Mouse (Mus musculus) CH12F3 (cell line): ENCODE measurements around the gene Zfp566.
"Not testable (repeated sequence)": the region's sequence is repeated elsewhere in the genome, so short reads cannot be mapped to it uniquely, and the experiment has no call there.

Experiments used
- in situ Hi-C: fragments of 300-500 bp; cut with MboI; formaldehyde crosslinking; loops from 2 replicates; pipeline ENCODE4 v1.14.3; 2020; ENCODE audit warnings: low sequenced_read_pairs

Gene Zfp566

GRCm38 (mm10) chr7:30090092-30090969 is at the start of gene Zfp566, which contains the start of gene Gm26920:
TSS of gene Zfp566 (minus strand) at chr7:30090527.
TSS of gene Gm26920 (minus strand) at chr7:30090410.
- in situ Hi-C loops = no loop called here

DNA sequence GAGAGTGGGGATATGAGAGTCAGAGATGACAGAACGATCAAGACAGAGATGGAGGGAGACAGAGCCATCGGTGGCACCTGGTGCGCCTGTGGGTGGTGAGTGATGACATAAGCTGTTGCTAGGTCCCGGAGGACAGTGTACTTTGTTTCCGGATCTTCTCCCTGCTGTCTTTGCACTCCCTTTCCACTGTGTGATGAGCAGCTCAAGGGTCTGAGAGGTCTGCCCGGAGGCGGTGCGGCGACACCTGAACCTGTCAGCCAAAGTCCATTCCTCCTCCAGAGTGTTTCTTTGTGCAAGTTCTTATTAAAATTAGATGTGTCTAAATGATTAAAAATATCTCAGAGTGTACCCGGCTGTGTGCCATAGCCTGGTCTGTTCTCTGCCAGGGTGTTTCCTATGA is 46.5 kb upstream of the Zfp566 start:
- in situ Hi-C loops = no loop called here

DNA sequence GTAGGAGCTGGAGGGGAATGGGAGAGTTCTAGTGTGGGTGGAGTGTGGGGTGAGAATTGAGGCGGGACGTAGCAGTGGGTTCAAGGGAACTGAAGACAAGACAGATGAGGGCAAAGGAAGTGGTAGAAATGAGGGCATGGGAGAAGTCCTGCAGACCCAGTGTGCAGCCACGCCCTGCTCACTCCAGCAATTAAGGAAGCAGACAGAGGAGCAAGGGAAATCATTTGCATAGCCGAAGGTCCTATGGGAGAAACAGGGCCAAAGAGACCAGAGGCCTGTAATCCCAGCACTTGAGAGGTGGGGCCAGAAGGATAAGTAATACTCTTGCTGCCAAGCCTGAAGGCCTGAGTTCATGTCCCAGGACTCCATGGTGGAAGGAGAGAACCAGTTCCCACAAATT is 42.1 kb upstream of the Zfp566 start:
- in situ Hi-C loops = no loop called here

DNA sequence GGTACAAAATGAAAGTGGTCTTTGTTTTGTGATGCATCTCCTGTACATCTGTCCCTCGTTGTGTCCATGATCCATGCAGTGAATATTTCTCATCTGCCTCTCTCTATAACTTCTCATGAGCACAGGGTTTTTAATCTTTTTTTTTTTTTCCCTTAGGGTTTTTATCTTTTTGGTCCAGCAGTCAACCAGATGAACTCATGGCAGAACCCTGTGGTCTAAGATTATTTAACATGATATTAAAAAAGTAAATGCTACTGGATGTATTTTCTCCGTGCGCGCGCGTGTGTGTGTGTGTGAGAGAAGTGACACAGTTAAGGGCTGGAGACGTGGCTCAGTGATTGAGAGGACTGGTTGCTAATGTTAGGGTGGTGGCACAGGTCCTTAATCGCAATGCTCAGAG is 39.6 kb upstream of the Zfp566 start:
- in situ Hi-C loops = no loop called here

DNA sequence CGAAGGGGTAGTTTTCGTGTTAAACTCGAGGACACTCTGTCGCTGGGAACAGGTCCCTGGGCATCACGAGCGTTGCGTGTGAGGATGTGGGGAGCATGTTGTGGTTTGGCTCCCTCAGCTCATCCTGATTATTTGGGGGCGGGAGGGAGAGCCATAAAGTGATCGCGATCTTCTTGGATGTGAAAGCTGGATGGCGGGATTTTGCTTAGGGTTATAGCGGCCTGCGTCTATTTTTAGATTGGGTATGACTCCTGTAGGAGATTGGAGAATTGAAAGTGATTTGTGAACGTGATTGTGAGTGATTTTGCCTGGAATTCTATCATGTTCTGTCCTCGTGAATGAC is 31.8 kb upstream of the Zfp566 start:
- in situ Hi-C loops = no loop called here

GRCm38 (mm10) chr7:30121308-30122187 is 31.2 kb upstream of the Zfp566 start, which contains the start of gene Zfp382:
TSS of gene Zfp382 (plus strand) at chr7:30121942.
- in situ Hi-C loops = no loop called here

DNA sequence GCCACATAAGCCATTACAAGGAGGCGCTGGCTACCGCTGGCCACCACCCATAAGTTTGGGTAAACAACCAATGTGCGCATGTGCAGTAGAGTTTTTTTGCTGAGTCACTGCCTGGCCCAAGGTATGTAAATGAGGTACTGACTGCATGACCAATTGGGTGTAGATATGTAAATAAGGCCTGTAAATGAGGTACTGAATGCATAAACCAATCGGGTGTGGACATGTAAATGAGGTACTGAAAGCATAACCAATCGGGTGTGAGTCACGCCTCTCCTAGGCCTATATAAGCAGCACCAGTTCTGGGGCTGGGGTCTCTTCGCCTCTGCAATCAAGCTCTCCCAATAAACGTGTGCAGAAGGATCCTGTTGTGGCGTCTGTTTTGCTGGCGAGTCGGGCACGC is 27.6 kb upstream of the Zfp566 start:
- in situ Hi-C loops = not testable (repeated sequence)

GRCm38 (mm10) chr7:30116076-30116475 is 25.7 kb upstream of the Zfp566 start:
- in situ Hi-C loops = no loop called here

GRCm38 (mm10) chr7:30099297-30099696 is 9.0 kb upstream of the Zfp566 start:
- in situ Hi-C loops = no loop called here

GRCm38 (mm10) chr7:30095551-30096125 is 5.3 kb upstream of the Zfp566 start:
- in situ Hi-C loops = no loop called here

DNA sequence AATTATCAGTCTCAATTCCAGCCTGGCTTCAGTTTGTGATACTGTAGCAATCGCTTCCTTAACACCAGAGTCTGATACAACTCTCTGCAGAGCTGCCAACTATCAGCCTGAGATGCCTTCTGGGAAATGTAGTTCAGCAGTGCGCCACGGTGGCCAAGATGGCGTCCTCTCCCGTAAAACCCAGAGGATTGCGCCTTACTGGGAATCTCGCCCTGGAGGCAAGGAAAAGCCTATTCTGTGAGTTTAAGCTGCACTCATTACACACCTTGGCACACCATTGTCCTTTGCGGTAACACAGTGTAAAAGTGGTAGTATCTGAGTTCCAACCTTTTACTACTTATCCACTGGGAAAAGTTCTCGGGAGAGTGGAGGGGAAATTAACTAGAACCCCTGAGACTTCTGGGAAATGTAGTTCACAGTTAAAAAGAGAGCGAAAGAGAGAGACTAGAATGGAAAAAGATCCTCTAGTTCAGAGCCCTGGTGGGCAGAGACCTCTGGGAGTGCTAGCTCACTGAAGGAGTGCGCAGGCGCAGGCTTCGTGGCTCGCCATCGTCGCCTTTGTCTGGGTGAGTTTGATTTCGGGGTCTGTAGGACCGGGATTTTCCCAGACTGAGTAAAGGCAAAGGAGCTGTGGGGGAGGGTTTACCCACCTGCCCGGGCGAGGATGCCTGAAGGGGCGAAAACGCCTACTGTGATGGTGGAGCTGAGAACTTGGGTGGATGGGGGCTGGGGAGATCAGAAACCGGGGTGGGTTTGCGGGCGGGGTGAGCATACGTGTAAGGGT is 4.5 kb upstream of the Zfp566 start, which contains the start of gene Zfp260:
TSS of gene Zfp260 (plus strand) at position 132 of the 784 bp plus-strand sequence.
- in situ Hi-C loops = no loop called here

DNA sequence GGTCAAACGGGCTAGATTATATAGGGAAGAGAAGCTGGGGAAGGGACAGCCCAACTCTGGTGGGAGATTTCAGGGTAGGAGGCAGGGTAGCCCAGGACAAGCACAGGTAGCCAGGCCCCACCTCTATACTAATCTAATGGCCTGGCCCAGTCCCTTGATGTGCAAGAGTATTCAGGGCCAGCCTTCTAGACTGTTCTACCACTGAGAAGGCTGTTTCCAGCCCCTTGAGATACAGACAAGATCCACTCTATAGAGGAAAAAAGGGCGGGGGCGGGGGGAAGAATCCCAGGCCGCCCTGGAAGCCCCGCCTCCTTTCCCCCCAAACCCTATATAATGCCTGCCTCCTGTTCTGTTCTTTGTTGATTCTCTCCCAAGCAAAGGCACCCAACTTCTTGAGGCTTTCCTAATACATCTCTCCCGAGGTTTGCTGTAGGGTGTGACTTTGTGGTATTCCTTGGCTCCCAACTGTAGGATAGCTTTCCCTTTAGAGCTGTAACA is 3.6 kb upstream of the Zfp566 start:
- in situ Hi-C loops = no loop called here

GRCm38 (mm10) chr7:30092666-30093065 is 2.3 kb upstream of the Zfp566 start:
- in situ Hi-C loops = no loop called here

GRCm38 (mm10) chr7:30090970-30091585 is 751 bp upstream of the Zfp566 start:
- in situ Hi-C loops = no loop called here

DNA sequence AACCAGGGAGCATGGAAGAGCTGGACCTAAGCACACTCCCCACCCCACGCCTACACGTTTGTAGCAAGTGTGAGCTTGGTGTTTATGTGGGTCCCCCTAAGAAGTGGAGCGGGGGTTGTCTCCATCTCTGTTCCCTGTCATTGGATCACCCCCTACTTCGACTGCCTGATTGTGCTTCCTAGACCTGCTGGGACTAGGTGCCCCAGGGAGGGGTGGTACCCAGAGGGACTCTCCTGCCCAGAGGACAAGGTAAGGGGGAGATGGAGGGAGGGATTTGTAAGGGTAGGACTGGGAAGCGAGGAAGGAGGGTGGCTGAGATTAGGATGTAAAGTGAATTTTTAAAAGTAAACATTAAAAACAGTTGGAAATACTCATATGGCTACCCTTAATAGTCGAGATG is 922 bp downstream of the Zfp566 start:
- in situ Hi-C loops = no loop called here

DNA sequence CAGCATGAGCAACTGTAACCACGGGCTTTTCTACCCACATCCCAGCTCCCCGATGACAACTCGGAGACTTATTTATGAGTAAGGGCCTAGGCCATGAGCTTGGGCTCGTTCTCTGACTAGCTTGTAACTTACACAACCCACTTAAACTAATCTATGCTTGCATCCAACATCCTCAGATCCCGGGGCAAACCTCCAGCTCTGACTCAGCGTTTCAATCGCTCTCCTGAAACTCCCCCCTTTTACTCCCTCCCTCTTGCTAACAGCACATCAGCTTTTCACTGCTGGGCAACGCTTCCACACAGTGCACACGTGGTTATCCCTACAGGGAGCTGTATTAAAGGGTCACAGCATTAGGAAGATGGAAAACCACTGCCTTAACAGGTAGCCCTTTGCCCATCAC is 3.8 kb downstream of the Zfp566 start:
- in situ Hi-C loops = no loop called here

GRCm38 (mm10) chr7:30072146-30073028 is 17.9 kb downstream of the Zfp566 start, which contains the start of gene Zfp82:
TSS of gene Zfp82 (minus strand) at chr7:30072900.
- in situ Hi-C loops = no loop called here

DNA sequence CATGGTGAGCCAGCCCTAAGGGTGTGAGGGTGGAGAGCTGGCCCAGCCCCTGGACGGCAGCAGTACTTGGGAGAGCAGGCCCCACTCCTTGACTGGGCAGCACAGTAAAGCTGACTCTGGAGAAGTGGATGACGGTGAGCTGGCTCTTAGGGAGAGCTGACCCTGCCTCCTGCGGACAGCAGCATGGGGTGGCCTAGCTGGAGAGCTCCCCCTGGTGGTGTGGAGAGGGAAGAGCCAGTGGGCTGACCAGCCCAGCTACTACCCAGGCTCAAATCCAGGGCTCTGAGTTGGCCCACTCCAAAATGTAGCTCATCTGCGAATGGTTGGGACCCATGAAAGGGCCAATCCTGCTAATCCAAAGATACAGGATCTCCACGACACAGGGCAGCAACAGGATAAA is 25.7 kb downstream of the Zfp566 start:
- in situ Hi-C loops = no loop called here

- in situ Hi-C loops = no loop called here
Measured at GRCm38 (mm10) chr7:30062478-30062877, 27.8 kb downstream of the Zfp566 start.
